Mouse (Mus musculus): ENCODE data around the gene BC048671. TPM values are rescaled to one million over a fixed set of nuclear protein-coding genes. Genes with fewer than 3 reads are reported as not detected.
A peak's percentile ranks its signal among the peaks of the same experiment; 100 is the strongest.

The BC048671 gene
- polyA plus RNA-seq, 1 experiment, result not detected

- H3K79me2 ChIP-seq (ENCODE audit: control insufficient read depth, insufficient read depth), result no peaks in the 10 kb centered on the region
- no peak overlapping the region for H3ac ChIP-seq (ENCODE audit: control insufficient read depth, insufficient read length, low read depth)
- H3K4me3 ChIP-seq (ENCODE audit: insufficient read depth, poor library complexity, severe bottlenecking), result no peak overlapping the region
- H3K36me3 ChIP-seq (ENCODE audit: control insufficient read depth, insufficient read depth), result no peaks in the 10 kb centered on the region
- H3K27me3 ChIP-seq (ENCODE audit: control insufficient read depth, insufficient read depth, insufficient read length), result no peaks in the 10 kb centered on the region
- H3K79me3 ChIP-seq (ENCODE audit: low read depth), result no peaks in the 10 kb centered on the region
- TF ChIP-seq MYOG (IDR thresholded peaks at IDR 0.05; ENCODE audit: control insufficient read depth, extremely low read depth, insufficient read length) (no peak), MYOD1 (IDR thresholded peaks at IDR 0.05; ENCODE audit: control insufficient read depth, insufficient read length, low read depth) (no peak), CEBPB (IDR thresholded peaks at IDR 0.05; ENCODE audit: low read depth) (no peak), FOSL1 (IDR thresholded peaks at IDR 0.05; ENCODE audit: insufficient read depth, low read length, poor library complexity, severe bottlenecking) (no peak)
Observed at GRCm38 (mm10) chr6:90324026-90324425, 23.0 kb downstream of the BC048671 start.

- H3K4me3 ChIP-seq (ENCODE audit: insufficient read depth, poor library complexity, severe bottlenecking), result no peak overlapping the region
- TF ChIP-seq MAX (IDR thresholded peaks at IDR 0.05) (no peak), MYOD1 (IDR thresholded peaks at IDR 0.05; ENCODE audit: control insufficient read depth, insufficient read length, low read depth) (no peak), USF1 (IDR thresholded peaks at IDR 0.05; ENCODE audit: low read depth) (no peak), CTCF (IDR thresholded peaks at IDR 0.05; ENCODE audit: control insufficient read depth, insufficient read depth, insufficient read length) (no peak), CEBPB (IDR thresholded peaks at IDR 0.05; ENCODE audit: low read depth) (no peak), MYOG (IDR thresholded peaks at IDR 0.05; ENCODE audit: control insufficient read depth, extremely low read depth, insufficient read length) (no peak), FOSL1 (IDR thresholded peaks at IDR 0.05; ENCODE audit: insufficient read depth, low read length, poor library complexity, severe bottlenecking) (no peak)
Observed at GRCm38 (mm10) chr6:90324463-90324862, 23.4 kb downstream of the BC048671 start.

GRCm38 (mm10) chr6:90324991-90325390, 24.0 kb downstream of the BC048671 start, which contains the start of gene Chst13:
Gene Chst13, minus strand, starts transcription at chr6:90325185.
- TF ChIP-seq MYOG (IDR thresholded peaks at IDR 0.05; ENCODE audit: control insufficient read depth, extremely low read depth, insufficient read length), result no peak
- no peak for TF ChIP-seq CEBPB (IDR thresholded peaks at IDR 0.05; ENCODE audit: low read depth)
- TF ChIP-seq USF1 (IDR thresholded peaks at IDR 0.05; ENCODE audit: low read depth), result no peak
- TF ChIP-seq MYOD1 (IDR thresholded peaks at IDR 0.05; ENCODE audit: control insufficient read depth, insufficient read length, low read depth), result no peak
- no peak for TF ChIP-seq MAX (IDR thresholded peaks at IDR 0.05)
- no peak for TF ChIP-seq CTCF (IDR thresholded peaks at IDR 0.05; ENCODE audit: control insufficient read depth, insufficient read depth, insufficient read length)
- no peak for TF ChIP-seq FOSL1 (IDR thresholded peaks at IDR 0.05; ENCODE audit: insufficient read depth, low read length, poor library complexity, severe bottlenecking)
- no peak within 1 kb of the TSS for H3ac ChIP-seq (ENCODE audit: control insufficient read depth, insufficient read length, low read depth)
- no peak within 1 kb of the TSS for H3K4me3 ChIP-seq (ENCODE audit: insufficient read depth, poor library complexity, severe bottlenecking)
- no peaks in the 10 kb centered on the region for H3K36me3 ChIP-seq (ENCODE audit: control insufficient read depth, insufficient read depth)
- peaks cover 2% of the 10 kb centered on the region for H3K27me3 ChIP-seq (ENCODE audit: control insufficient read depth, insufficient read depth, insufficient read length)
- H3K79me3 ChIP-seq (ENCODE audit: low read depth), result no peaks in the 10 kb centered on the region
- H3K79me2 ChIP-seq (ENCODE audit: control insufficient read depth, insufficient read depth), result no peaks in the 10 kb centered on the region

More at GRCm38 (mm10) chr6:90324463-90324862, 23.4 kb downstream of the BC048671 start:
- Histone ChIP-seq H3K36me3 (ENCODE audit: control insufficient read depth, insufficient read depth) (no peaks in the 10 kb centered on the region), H3K79me2 (ENCODE audit: control insufficient read depth, insufficient read depth) (no peaks in the 10 kb centered on the region), H3K79me3 (ENCODE audit: low read depth) (no peaks in the 10 kb centered on the region), H3ac (ENCODE audit: control insufficient read depth, insufficient read length, low read depth) (no peak overlapping the region), H3K27me3 (ENCODE audit: control insufficient read depth, insufficient read depth, insufficient read length) (no peaks in the 10 kb centered on the region)

GRCm38 (mm10) chr6:90327670-90328069, 26.7 kb downstream of the BC048671 start:
- Histone ChIP-seq H3K36me3 (ENCODE audit: control insufficient read depth, insufficient read depth) (no peaks in the 10 kb centered on the region), H3K4me3 (ENCODE audit: insufficient read depth, poor library complexity, severe bottlenecking) (no peak overlapping the region), H3K79me2 (ENCODE audit: control insufficient read depth, insufficient read depth) (no peaks in the 10 kb centered on the region), H3K27me3 (ENCODE audit: control insufficient read depth, insufficient read depth, insufficient read length) (peaks cover 3% of the 10 kb centered on the region), H3ac (ENCODE audit: control insufficient read depth, insufficient read length, low read depth) (no peak overlapping the region), H3K79me3 (ENCODE audit: low read depth) (no peaks in the 10 kb centered on the region)
- no peak for TF ChIP-seq MYOD1 (IDR thresholded peaks at IDR 0.05; ENCODE audit: control insufficient read depth, insufficient read length, low read depth)
- no peak for TF ChIP-seq FOSL1 (IDR thresholded peaks at IDR 0.05; ENCODE audit: insufficient read depth, low read length, poor library complexity, severe bottlenecking)
- TF ChIP-seq CTCF (IDR thresholded peaks at IDR 0.05; ENCODE audit: control insufficient read depth, insufficient read depth, insufficient read length), result peak; percentile 4

- TF ChIP-seq FOSL1 (IDR thresholded peaks at IDR 0.05; ENCODE audit: insufficient read depth, low read length, poor library complexity, severe bottlenecking), result no peak
- TF ChIP-seq CEBPB (IDR thresholded peaks at IDR 0.05; ENCODE audit: low read depth), result no peak
- TF ChIP-seq USF1 (IDR thresholded peaks at IDR 0.05; ENCODE audit: low read depth), result no peak
- no peak for TF ChIP-seq MAX (IDR thresholded peaks at IDR 0.05)
- TF ChIP-seq CTCF (IDR thresholded peaks at IDR 0.05; ENCODE audit: control insufficient read depth, insufficient read depth, insufficient read length), result no peak
- no peak for TF ChIP-seq MYOG (IDR thresholded peaks at IDR 0.05; ENCODE audit: control insufficient read depth, extremely low read depth, insufficient read length)
- no peak for TF ChIP-seq MYOD1 (IDR thresholded peaks at IDR 0.05; ENCODE audit: control insufficient read depth, insufficient read length, low read depth)
- no peak overlapping the region for H3ac ChIP-seq (ENCODE audit: control insufficient read depth, insufficient read length, low read depth)
Observed at GRCm38 (mm10) chr6:90329953-90330352, 28.9 kb downstream of the BC048671 start.

More at GRCm38 (mm10) chr6:90329953-90330352, 28.9 kb downstream of the BC048671 start:
- no peaks in the 10 kb centered on the region for H3K79me2 ChIP-seq (ENCODE audit: control insufficient read depth, insufficient read depth)
- no peaks in the 10 kb centered on the region for H3K36me3 ChIP-seq (ENCODE audit: control insufficient read depth, insufficient read depth)
- no peak overlapping the region for H3K4me3 ChIP-seq (ENCODE audit: insufficient read depth, poor library complexity, severe bottlenecking)
- H3K27me3 ChIP-seq (ENCODE audit: control insufficient read depth, insufficient read depth, insufficient read length), result peaks cover 3% of the 10 kb centered on the region
- no peaks in the 10 kb centered on the region for H3K79me3 ChIP-seq (ENCODE audit: low read depth)

Measured in C2C12 (cell line).